Mouse (Mus musculus) liver, adult 2 months (tissue): ENCODE results near the gene Ankrd39.

Source experiments
- CTCF ChIP-seq: fragments of 200-500 bp; IDR thresholded peaks from 2 replicates; pipeline ENCODE4 v1.5.1; 2011; ENCODE audit warnings: low read depth, low read length, control low read depth
- POLR2A ChIP-seq: fragments of 200-500 bp; IDR thresholded peaks from 2 replicates; pipeline ENCODE4 v1.6.1; 2011; ENCODE audit warnings: low read length, control low read depth; ENCODE audit not compliant: insufficient read depth; ENCODE audit errors: extremely low read depth

DNA sequence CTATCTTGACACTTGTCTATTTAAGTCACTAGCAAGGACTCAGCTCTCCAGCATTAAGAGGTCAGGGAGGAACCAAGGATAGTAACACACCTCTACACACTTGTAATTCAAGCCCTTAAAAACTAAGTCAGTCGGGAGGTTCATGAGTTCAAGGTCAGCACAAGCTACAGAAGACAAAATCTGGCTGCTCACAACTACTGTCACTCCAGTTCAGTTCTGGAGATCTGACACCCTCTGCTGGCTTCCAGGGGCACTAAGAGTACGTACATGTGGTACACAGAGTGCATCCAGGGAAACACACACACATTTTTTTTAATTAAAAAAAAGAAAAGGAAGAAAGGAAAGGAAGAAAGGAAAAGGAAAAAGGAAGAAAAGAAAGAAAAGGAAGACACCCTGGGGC lies 50.5 kb downstream of the Ankrd39 start:
- peak; percentile 30; the same call in 1 of the 2 replicates for TF ChIP-seq CTCF
- no peak for TF ChIP-seq POLR2A
